Mouse (Mus musculus) megakaryocyte, embryonic 14.5 days (primary cell): ENCODE data around the gene Cnr2. TPM values are rescaled to one million over a fixed set of nuclear protein-coding genes. Genes with fewer than 3 reads are reported as not detected.

Source experiments
- H3K27me3 ChIP-seq: replicated peaks from 2 replicates; pipeline ENCODE3; 2012; ENCODE audit warnings: inconsistent platforms
- H3K36me3 ChIP-seq: replicated peaks from 2 replicates; pipeline ENCODE3; 2012; ENCODE audit warnings: low read length, inconsistent platforms, mixed read lengths
- H3K4me1 ChIP-seq: 2 replicates; pipeline ENCODE4 v1.6.1; 2012; ENCODE audit warnings: inconsistent platforms
- H3K4me3 ChIP-seq: replicated peaks from 2 replicates; pipeline ENCODE3; 2012; ENCODE audit warnings: moderate library complexity, mild to moderate bottlenecking, inconsistent platforms
- H3K9me3 ChIP-seq: 2 replicates; pipeline ENCODE4 v1.6.1; 2012; ENCODE audit warnings: inconsistent platforms
- FLI1 ChIP-seq: IDR thresholded peaks from 2 replicates; pipeline ENCODE4 v1.6.1; 2012; ENCODE audit warnings: low read length, inconsistent platforms, mixed read lengths
- GATA1 ChIP-seq: IDR thresholded peaks from 3 replicates; pipeline ENCODE4 v1.6.1; 2012; ENCODE audit warnings: mixed read lengths, low read length, inconsistent platforms, borderline replicate concordance
- polyA plus RNA-seq: library from polyadenylated mRNA; stranded (reverse); fragments of >175 nt; gene quantifications from 2 replicates; pipeline ENCODE4 v1.2.3, GENCODE M21; 2012; ENCODE audit warnings: low replicate concordance; ENCODE audit not compliant: insufficient read depth

Cnr2 gene
- polyA plus RNA-seq, 1 experiment = 4.9 TPM

DNA sequence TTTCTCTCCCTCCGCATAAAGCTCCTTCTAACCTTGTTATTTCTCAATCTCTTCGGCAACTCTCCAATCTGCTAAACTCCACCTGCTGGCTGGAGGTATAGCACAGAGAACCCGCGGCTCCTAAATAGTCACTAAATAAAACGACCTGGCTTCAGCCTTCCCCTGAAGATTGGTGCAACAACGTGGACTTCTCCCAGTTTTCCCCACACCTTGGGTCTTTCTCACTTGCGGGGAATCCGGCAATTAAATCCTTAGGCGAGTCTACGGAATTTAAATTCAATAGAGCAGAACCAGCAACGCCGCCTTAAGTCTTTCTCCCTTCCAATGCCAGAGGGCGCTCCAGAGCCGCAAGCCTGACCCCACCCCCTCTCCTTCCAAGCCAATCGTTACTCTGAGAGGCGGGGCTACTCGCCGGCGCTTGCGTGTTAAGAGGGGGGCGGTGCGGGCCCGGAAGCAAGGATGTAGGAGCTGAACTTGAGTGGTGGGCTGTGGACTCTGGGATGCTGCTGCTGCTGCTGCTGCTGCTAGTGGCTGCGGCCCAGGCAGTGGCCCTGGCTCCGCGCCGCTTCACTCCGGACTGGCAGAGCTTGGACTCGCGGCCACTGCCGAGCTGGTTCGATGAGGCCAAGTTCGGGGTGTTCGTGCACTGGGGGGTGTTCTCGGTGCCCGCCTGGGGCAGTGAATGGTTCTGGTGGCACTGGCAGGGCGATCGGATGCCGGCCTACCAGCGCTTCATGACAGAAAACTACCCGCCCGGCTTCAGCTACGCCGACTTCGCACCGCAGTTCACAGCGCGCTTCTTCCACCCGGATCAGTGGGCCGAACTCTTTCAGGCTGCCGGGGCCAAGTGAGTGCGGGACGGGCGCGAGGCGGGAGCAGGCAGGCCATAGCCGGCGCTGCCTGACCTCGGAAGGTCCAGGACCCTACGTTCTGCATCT is 25.4 kb downstream of the Cnr2 start, which contains the start of gene Fuca1:
Fuca1 (plus strand) TSS at position 432 of the 938 bp plus-strand sequence.
- peaks cover 7% of the 10 kb centered on the region; the same call in 1 of the 2 replicates for H3K9me3 ChIP-seq
- peak within 1 kb of the TSS; percentile 98 for H3K4me3 ChIP-seq
- peaks cover 58% of the 10 kb centered on the region for H3K4me1 ChIP-seq
- TF ChIP-seq FLI1 = no peak
- TF ChIP-seq GATA1 = no peak
- no peaks in the 10 kb centered on the region for H3K27me3 ChIP-seq
- peaks cover 70% of the 10 kb centered on the region for H3K36me3 ChIP-seq

DNA sequence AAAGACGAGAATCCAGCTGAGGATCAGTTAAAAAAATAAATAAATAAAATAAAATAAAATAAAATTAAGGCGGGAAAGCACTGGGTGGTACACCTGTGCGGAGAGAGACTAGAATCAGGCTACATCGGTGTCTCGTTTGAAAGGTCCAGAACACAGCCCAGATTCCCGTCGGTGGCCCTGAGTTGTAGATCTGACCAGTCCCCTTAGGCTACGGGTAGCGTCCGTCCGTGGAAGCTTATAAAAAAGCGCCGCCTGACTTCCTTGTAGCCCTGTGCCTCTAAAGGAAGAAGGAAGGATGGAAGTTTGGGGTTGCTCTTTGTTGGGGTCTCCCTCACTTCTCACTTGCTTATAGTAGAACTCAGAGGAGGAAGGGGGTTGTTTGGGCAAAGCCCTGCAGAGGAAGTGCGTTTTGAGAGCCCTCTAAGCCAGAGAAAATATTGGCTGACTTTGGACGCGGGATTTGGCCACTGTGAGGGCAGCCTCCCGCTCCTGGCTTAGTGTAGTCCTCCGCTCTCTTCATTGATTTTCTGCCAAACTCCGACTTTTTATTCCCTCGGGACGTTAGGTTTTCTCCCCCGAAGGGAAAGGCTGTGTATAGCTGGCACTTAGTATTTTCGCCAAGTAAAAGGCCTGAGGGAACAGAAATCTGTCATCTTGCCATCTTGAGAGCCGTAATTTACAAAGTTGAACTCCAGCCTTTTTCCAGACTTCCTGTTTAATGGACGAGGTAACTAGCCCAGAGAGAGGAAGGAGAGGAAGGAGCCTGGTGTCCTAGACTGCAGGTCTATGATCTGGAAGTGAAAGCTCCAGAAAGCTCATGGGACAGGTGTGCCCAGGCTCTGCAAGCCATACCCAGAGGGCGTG is 26.3 kb downstream of the Cnr2 start:
- TF ChIP-seq FLI1 = no peak
- TF ChIP-seq GATA1 = no peak
- Histone ChIP-seq H3K4me1 (peaks cover 53% of the 10 kb centered on the region), H3K9me3 (peaks cover 7% of the 10 kb centered on the region; the same call in 1 of the 2 replicates), H3K36me3 (peaks cover 74% of the 10 kb centered on the region), H3K4me3 (peak overlapping the region; percentile 98), H3K27me3 (no peaks in the 10 kb centered on the region)

DNA sequence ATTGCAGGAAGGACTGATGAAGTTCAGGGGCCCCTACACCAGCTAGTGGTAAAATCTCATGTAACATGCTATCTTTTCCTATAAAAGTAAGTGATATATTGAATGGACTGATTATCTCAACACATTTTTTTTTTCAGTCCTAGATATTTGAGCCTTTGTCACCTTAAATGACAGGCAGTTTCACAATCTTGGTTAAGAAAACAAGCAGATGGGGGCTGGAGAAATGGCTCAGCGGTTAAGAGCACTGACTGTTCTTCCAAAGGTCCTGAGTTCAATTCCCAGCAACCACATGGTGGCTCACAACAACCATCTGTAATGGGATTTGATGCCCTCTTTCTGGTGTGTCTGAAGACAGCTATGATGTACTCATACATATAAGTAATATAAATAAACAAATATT is 27.0 kb downstream of the Cnr2 start:
- H3K27me3 ChIP-seq = no peaks in the 10 kb centered on the region
- peaks cover 7% of the 10 kb centered on the region; the same call in 1 of the 2 replicates for H3K9me3 ChIP-seq
- peak overlapping the region; percentile 98 for H3K4me3 ChIP-seq
- peaks cover 46% of the 10 kb centered on the region for H3K4me1 ChIP-seq
- peaks cover 74% of the 10 kb centered on the region for H3K36me3 ChIP-seq
- TF ChIP-seq GATA1 (no peak), FLI1 (no peak)

DNA sequence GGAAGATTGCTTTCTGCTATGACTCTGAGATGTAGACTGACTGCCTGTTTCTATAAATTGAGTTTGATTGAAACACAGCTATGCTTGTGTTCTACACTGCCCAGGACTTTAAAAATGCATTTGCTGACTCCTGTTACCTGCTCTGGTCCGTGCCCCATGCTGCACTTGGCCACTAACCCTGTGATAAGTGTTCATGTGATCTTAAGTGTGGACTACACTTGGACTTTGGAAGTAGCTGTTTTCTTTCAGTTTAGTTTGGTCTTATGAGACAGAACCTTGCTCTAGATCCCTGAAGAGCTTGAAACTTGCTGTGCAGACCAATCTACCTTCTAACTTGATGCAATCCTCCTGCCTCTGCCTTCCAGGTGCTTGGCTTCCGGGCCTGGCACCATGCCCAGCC is 29.2 kb downstream of the Cnr2 start:
- H3K27me3 ChIP-seq = no peaks in the 10 kb centered on the region
- peaks cover 3% of the 10 kb centered on the region; the same call in 1 of the 2 replicates for H3K9me3 ChIP-seq
- H3K4me1 ChIP-seq = peaks cover 24% of the 10 kb centered on the region
- no peak for TF ChIP-seq GATA1
- no peak for TF ChIP-seq FLI1
- H3K4me3 ChIP-seq = no peak overlapping the region
- H3K36me3 ChIP-seq = peaks cover 72% of the 10 kb centered on the region

DNA sequence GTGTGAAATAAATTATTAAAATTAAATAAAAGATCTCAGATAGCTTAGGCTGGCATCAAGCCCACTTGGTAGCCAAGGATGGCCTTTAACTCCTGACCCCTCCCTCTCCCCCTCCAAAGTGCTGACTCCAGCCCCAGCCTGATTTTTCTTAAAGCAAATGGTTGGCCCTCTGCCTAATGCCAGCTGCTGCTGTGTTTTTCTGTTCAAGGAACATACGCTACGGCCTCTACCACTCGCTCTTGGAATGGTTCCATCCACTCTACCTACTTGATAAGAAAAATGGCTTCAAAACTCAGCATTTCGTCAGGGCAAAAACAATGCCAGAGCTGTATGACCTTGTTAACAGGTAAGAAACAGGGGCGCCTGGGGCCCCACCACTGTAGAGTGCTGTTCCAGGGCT is 30.1 kb downstream of the Cnr2 start:
- H3K9me3 ChIP-seq = no peaks in the 10 kb centered on the region
- peaks cover 76% of the 10 kb centered on the region for H3K36me3 ChIP-seq
- TF ChIP-seq FLI1 (no peak), GATA1 (no peak)
- peaks cover 20% of the 10 kb centered on the region for H3K4me1 ChIP-seq
- no peak overlapping the region for H3K4me3 ChIP-seq
- H3K27me3 ChIP-seq = no peaks in the 10 kb centered on the region

DNA sequence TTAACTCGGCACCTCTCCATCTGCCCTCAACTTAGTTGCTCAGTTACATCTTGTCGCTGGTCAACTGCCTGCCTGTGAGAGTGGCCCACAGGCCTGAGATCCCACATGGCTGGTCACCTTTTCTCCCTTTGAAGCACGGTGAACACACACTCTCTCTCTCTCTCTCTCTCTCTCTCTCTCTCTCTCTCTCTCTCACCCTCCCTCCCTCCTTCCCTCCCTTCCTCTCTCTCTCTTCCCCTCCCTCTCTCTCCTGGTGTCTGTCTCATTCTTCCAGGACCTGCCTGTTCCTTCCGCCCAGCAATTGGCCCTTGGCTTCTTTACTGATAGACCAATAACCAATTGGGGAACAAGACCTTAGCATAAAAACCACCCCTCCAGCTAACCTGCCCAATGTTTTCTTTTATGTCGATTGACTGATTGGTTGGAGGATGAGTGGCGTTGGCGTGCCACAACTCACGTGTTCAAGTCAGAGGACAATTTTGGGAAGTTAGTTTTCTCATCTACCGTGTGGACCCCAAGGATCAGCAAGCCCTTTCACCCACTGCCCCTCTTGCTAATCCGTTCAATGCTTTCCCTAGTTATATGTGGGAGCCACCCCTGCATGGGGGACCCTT is 31.1 kb downstream of the Cnr2 start:
- H3K36me3 ChIP-seq = peaks cover 86% of the 10 kb centered on the region
- H3K4me3 ChIP-seq = no peak overlapping the region
- H3K9me3 ChIP-seq = no peaks in the 10 kb centered on the region
- H3K27me3 ChIP-seq = no peaks in the 10 kb centered on the region
- H3K4me1 ChIP-seq = peaks cover 20% of the 10 kb centered on the region
- no peak for TF ChIP-seq GATA1

DNA sequence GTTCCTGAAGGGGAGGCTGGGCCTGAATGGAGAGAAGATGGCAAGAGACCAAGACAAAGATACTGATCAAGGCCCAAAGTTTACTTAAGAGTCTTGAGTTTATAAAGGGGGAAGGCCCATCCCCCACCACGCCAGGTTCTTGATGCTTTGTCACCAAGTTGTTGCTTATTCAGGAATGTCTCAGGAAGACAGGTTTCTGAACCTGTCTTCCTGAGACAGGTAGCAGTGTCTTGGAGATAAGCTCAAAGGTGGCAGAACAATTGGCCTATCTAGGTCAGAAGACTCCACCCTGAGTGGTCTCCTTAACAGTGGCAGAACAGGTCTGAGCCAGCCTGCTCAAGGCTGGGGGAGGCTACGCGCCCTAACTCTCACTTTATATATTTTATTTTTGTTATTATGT is 31.7 kb downstream of the Cnr2 start:
- TF ChIP-seq GATA1 (no peak), FLI1 (no peak)
- H3K4me3 ChIP-seq = no peak overlapping the region
- no peaks in the 10 kb centered on the region for H3K27me3 ChIP-seq

DNA sequence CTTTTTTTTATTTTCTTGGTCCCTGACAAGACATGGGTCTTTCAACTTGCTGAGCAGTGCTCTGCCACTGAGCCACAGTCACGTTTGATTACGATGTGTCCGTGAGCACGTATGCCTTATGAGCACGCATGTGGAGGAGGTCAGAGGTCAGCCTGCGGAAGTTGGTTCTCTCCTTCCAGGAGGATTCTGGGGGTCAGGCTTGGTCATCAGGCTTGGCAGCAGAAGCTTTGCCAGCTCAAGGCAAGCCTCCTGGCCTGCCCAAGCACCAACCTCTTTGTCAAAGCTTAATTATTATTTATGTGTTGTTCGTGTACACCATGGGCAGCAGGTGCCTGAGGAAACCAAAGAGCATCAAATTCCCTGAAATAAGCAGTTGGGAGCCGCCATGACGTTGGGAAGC is 33.2 kb downstream of the Cnr2 start:
- H3K9me3 ChIP-seq = no peaks in the 10 kb centered on the region
- peaks cover 6% of the 10 kb centered on the region for H3K4me1 ChIP-seq
- H3K4me3 ChIP-seq = no peak overlapping the region
- TF ChIP-seq GATA1 (no peak), FLI1 (no peak)
- H3K36me3 ChIP-seq = peaks cover 96% of the 10 kb centered on the region
- no peaks in the 10 kb centered on the region for H3K27me3 ChIP-seq

More for the DNA sequence above, 31.7 kb downstream of the Cnr2 start:
- Histone ChIP-seq H3K4me1 (peaks cover 17% of the 10 kb centered on the region), H3K9me3 (no peaks in the 10 kb centered on the region), H3K36me3 (peaks cover 91% of the 10 kb centered on the region)

DNA sequence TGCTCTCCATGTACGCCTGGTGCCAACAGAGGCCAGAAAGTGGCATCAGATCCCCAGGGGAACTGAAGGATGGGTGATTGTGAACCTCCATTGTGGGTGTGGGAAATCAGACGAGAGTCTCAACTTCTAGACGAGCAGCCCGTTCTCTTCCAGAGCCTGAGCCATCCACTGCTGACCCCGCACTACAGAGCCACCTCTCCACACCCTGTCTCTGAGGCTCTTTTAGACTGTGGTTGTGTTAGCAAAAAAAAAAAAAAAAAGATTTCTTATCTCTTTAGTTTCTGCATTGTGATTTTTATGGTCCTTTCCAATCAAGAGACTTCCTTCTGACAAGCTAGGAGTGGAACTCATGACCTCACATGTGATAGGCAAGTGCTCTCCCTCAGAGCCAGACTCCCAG is 34.2 kb downstream of the Cnr2 start:
- TF ChIP-seq GATA1 (no peak), FLI1 (no peak)
- H3K9me3 ChIP-seq = no peaks in the 10 kb centered on the region
- H3K27me3 ChIP-seq = no peaks in the 10 kb centered on the region
- no peak overlapping the region for H3K4me3 ChIP-seq
- H3K4me1 ChIP-seq = peaks cover 7% of the 10 kb centered on the region
- H3K36me3 ChIP-seq = peaks cover 97% of the 10 kb centered on the region
